ENCODE assay signal across 9 mouse cellular contexts in genomic region chr5:125403481-125404465, GRCm38 (mm10). TPM values are rescaled to one million over a fixed set of nuclear protein-coding genes. Genes with fewer than 3 reads are reported as not detected.
DNase-seq lines count a peak whose midpoint lies in the region; ATAC-seq lines count a peak whose summit lies in the region.
"Had no signal": no experiment of that assay in that cellular context is flagged by ENCODE, and none has a peak within 500 bp of the region (broad histone marks: within the 10 kb centered on the region; RNA-seq: fewer than 3 reads in every experiment).

No protein-coding gene starts in this region.

- no peak overlapping the region for H3K9ac ChIP-seq in embryonic facial prominence, embryonic 15.5 days

- no peak for ATAC-seq in embryonic facial prominence, embryonic 15.5 days (ENCODE audit: insufficient number of reproducible peaks, low FRiP score, low TSS enrichment, low read depth)

- peak; percentile 71 for DNase-seq in CD4-positive helper T cell, adult 2 months (ENCODE audit: low read depth, low spot score)
- DNase-seq in adrenal gland, adult 2 months = peak; percentile 82
- DNase-seq in heart, postnatal 36 days = peak; percentile 79 to 80
- DNase-seq in layer of hippocampus, adult 8-10 months (ENCODE audit: low spot score in 2 of 2) = peak; percentile 63 to 84
- DNase-seq in lung, postnatal 10 days = peak; percentile 76
- DNase-seq in right cerebral cortex, adult 18-20 months = peak; percentile 76
- no peak for DNase-seq in Muller cell, postnatal 12 days (ENCODE audit: inconsistent ontology term)

- intact Hi-C loops in heart, postnatal 36 days (cut with DNase I) = loop anchor here (2.0 kb wide), 1 partner anchor 15 kb away; the partner anchor contains the start of gene Gm10382

- no peaks in the 10 kb centered on the region for H3K9me3 ChIP-seq in embryonic facial prominence, embryonic 15.5 days (replicated peaks)

- no peak overlapping the region for H3K27ac ChIP-seq in embryonic facial prominence, embryonic 15.5 days (replicated peaks)

- no peaks in the 10 kb centered on the region for H3K27me3 ChIP-seq in embryonic facial prominence, embryonic 15.5 days

- H3K4me2 ChIP-seq in embryonic facial prominence, embryonic 15.5 days (replicated peaks) = peak overlapping the region; percentile 48

- 13% methylated on average over 31 of the region's 31 CpGs for WGBS in embryonic facial prominence, embryonic 15.5 days

- H3K4me1 ChIP-seq in embryonic facial prominence, embryonic 15.5 days = peaks cover 15% of the 10 kb centered on the region

- no peaks in the 10 kb centered on the region for H3K36me3 ChIP-seq in embryonic facial prominence, embryonic 15.5 days

- H3K4me3 ChIP-seq in embryonic facial prominence, embryonic 15.5 days (replicated peaks) = peak overlapping the region; percentile 60

RNA-seq across cellular contexts. Expression of gene Ubc, which starts 13.8 kb away (rescaled TPM):
- 1,000 to 10,000 TPM; 1,333 to 2,925 TPM for total RNA-seq in adrenal gland, adult 2 months (2021)
- 634 and 889 TPM in 2 replicates for polyA plus RNA-seq in adrenal gland, adult 2 months (2012; rRNA removed)
- 1,092 and 1,100 TPM in 2 replicates for polyA plus RNA-seq in embryonic facial prominence, embryonic 15.5 days (2015; fragmentation: Nextera tagmentation; extraction: Ambion mirVana)
- 1,000 to 10,000 TPM in 1 of 2 experiments, 100 to 1,000 TPM in 1; 856 to 1,567 TPM for total RNA-seq in heart, postnatal 36 days (2021)
- total RNA-seq in layer of hippocampus, adult 8-10 months (2022) = 100 to 1,000 TPM; 769 to 857 (median 823) TPM

RNA-seq across cellular contexts. Expression of gene Gm10382, which starts 14.7 kb away (rescaled TPM):
- total RNA-seq in adrenal gland, adult 2 months (2021) = under 1 TPM; 0.23 to 0.24 TPM
- polyA plus RNA-seq in adrenal gland, adult 2 months (2012; rRNA removed) = 0.26 and 0.50 TPM in 2 replicates
- polyA plus RNA-seq in embryonic facial prominence, embryonic 15.5 days (2015; fragmentation: Nextera tagmentation; extraction: Ambion mirVana) = 0.32 and 0.48 TPM in 2 replicates
- total RNA-seq in heart, postnatal 36 days (2021) = not detected
- under 1 TPM in 2 of 4 experiments, not detected in 2; 0.27 to 0.72 TPM for total RNA-seq in layer of hippocampus, adult 8-10 months (2022)
- total RNA-seq: gastrocnemius, postnatal 4 days had no signal

RNA-seq across cellular contexts. Expression of gene Dhx37, which starts 30.1 kb away (rescaled TPM):
- 10 to 100 TPM; 19.2 to 19.6 TPM for total RNA-seq in adrenal gland, adult 2 months (2021)
- 26.0 and 53.9 TPM in 2 replicates for polyA plus RNA-seq in adrenal gland, adult 2 months (2012; rRNA removed)
- 11.3 and 12.7 TPM in 2 replicates for polyA plus RNA-seq in embryonic facial prominence, embryonic 15.5 days (2015; fragmentation: Nextera tagmentation; extraction: Ambion mirVana)
- total RNA-seq in heart, postnatal 36 days (2021) = 10 to 100 TPM; 11.4 to 11.7 TPM
- total RNA-seq in layer of hippocampus, adult 8-10 months (2022) = 10 to 100 TPM; 13.2 to 13.5 (median 13.4) TPM

RNA-seq across cellular contexts. Expression of gene Bri3bp, which starts 37.6 kb away (rescaled TPM):
- 10 to 100 TPM; 25.3 to 28.7 TPM for total RNA-seq in adrenal gland, adult 2 months (2021)
- 11.0 and 22.1 TPM in 2 replicates for polyA plus RNA-seq in adrenal gland, adult 2 months (2012; rRNA removed)
- polyA plus RNA-seq in embryonic facial prominence, embryonic 15.5 days (2015; fragmentation: Nextera tagmentation; extraction: Ambion mirVana) = 34.1 and 37.6 TPM in 2 replicates
- total RNA-seq in heart, postnatal 36 days (2021) = 10 to 100 TPM; 45.4 to 54.6 TPM
- total RNA-seq in layer of hippocampus, adult 8-10 months (2022) = 100 to 1,000 TPM in 2 of 4 experiments, 10 to 100 TPM in 2; 89.5 to 105 (median 95.6) TPM
